Mouse (Mus musculus) intestine, embryonic 16.5 days (tissue): ENCODE measurements around the gene Exoc1. TPM values are rescaled to one million over a fixed set of nuclear protein-coding genes. Genes with fewer than 3 reads are reported as not detected.

ENCODE experiments used
- ATAC-seq: fragments of 200-750 bp; cut with Nextera tagmentation; 2 replicates; pipeline ENCODE4 v1.8.0; 2017; ENCODE audit warnings: moderate TSS enrichment, moderate library complexity
- H3K27ac ChIP-seq: fragments of 300-500 bp; sonication (generic); 2 replicates; pipeline ENCODE4 v1.5.1; 2014; ENCODE audit warnings: mild to moderate bottlenecking, low read length
- H3K27me3 ChIP-seq: fragments of 300-500 bp; sonication (generic); replicated peaks from 2 replicates; pipeline ENCODE4 v1.6.1; 2014; ENCODE audit warnings: low read length, control low read depth, mixed read lengths; ENCODE audit not compliant: control insufficient read depth, insufficient read depth
- H3K36me3 ChIP-seq: fragments of 300-500 bp; sonication (generic); 2 replicates; pipeline ENCODE4 v1.6.1; 2014; ENCODE audit warnings: low read length, control low read depth; ENCODE audit not compliant: control insufficient read depth, insufficient read depth
- H3K4me1 ChIP-seq: fragments of 300-500 bp; sonication (generic); 2 replicates; pipeline ENCODE4 v1.6.1; 2014; ENCODE audit warnings: low read length, control low read depth, mixed read lengths; ENCODE audit not compliant: control insufficient read depth, insufficient read depth
- H3K4me2 ChIP-seq: fragments of 300-500 bp; sonication (generic); 2 replicates; pipeline ENCODE4 v1.6.1; 2014; ENCODE audit warnings: low read depth, low read length, control low read depth
- H3K4me3 ChIP-seq: fragments of 300-500 bp; sonication (generic); 2 replicates; pipeline ENCODE4 v1.5.1; 2014; ENCODE audit warnings: mild to moderate bottlenecking, low read length
- H3K9ac ChIP-seq: fragments of 300-500 bp; sonication (generic); 2 replicates; pipeline ENCODE4 v1.6.1; 2014; ENCODE audit warnings: low read depth, low read length
- H3K9me3 ChIP-seq: fragments of 300-500 bp; sonication (generic); 2 replicates; pipeline ENCODE4 v1.6.1; 2016; ENCODE audit warnings: low read length, control low read depth; ENCODE audit not compliant: control insufficient read depth
- WGBS: fragments of 180-500 bp; shearing (Covaris S2); extraction: QIAGEN DNeasy Blood & Tissue Kit; methylation state at CpG from one replicate; pipeline ENCODE4 v1.1.7; 2014; 5-methylcytosine and 5-hydroxymethylcytosine counted together
- polyA plus RNA-seq: library from polyadenylated mRNA; unstranded; fragments of >200 nt; fragmentation: Nextera tagmentation; extraction: Ambion mirVana; gene quantifications from 2 replicates; pipeline ENCODE4 v1.2.1, GENCODE M21; 2015

Exoc1 gene
- 27.8 and 30.0 TPM in 2 replicates for polyA plus RNA-seq

- Histone ChIP-seq H3K27ac (peak within 1 kb of the TSS; percentile 94), H3K4me3 (peak within 1 kb of the TSS; percentile 96), H3K9me3 (no peaks in the 10 kb centered on the region), H3K36me3 (no peaks in the 10 kb centered on the region), H3K4me2 (peak within 1 kb of the TSS; percentile 79), H3K27me3 (peaks cover 2% of the 10 kb centered on the region; the same call in 1 of the 2 replicates), H3K9ac (peak within 1 kb of the TSS; percentile 82), H3K4me1 (peaks cover 5% of the 10 kb centered on the region; the same call in 1 of the 2 replicates)
- WGBS: under 1% methylated on average over 39 of the region's 39 CpGs
- ATAC-seq: peak; percentile 100
Measured at GRCm38 (mm10) chr5:76529040-76529703, at the start of gene Exoc1. TSS of gene Exoc1 (plus strand) at chr5:76529311.

GRCm38 (mm10) chr5:76483811-76484210 is 45.3 kb upstream of the Exoc1 start, which contains the start of gene Gm7271:
TSS of gene Gm7271 (plus strand) at chr5:76484040.
- no peaks in the 10 kb centered on the region for H3K4me1 ChIP-seq
- H3K36me3 ChIP-seq: no peaks in the 10 kb centered on the region
- no peak within 1 kb of the TSS for H3K9ac ChIP-seq
- H3K4me3 ChIP-seq: no peak within 1 kb of the TSS
- no peaks in the 10 kb centered on the region for H3K9me3 ChIP-seq
- WGBS: 56% methylated on average over 5 of the region's 5 CpGs
- H3K27ac ChIP-seq: no peak within 1 kb of the TSS
- no peaks in the 10 kb centered on the region for H3K27me3 ChIP-seq
- no peak for ATAC-seq
- H3K4me2 ChIP-seq: no peak within 1 kb of the TSS

- WGBS: 79% methylated on average over 13 of the region's 13 CpGs
- no peaks in the 10 kb centered on the region for H3K36me3 ChIP-seq
- no peak overlapping the region for H3K9ac ChIP-seq
- no peak for ATAC-seq
- no peak overlapping the region for H3K4me2 ChIP-seq
- no peaks in the 10 kb centered on the region for H3K27me3 ChIP-seq
- no peaks in the 10 kb centered on the region for H3K4me1 ChIP-seq
- H3K4me3 ChIP-seq: no peak overlapping the region
- no peaks in the 10 kb centered on the region for H3K9me3 ChIP-seq
- no peak overlapping the region for H3K27ac ChIP-seq
Measured at GRCm38 (mm10) chr5:76495126-76495525, 34.0 kb upstream of the Exoc1 start.

- Histone ChIP-seq H3K4me1 (no peaks in the 10 kb centered on the region), H3K27ac (no peak overlapping the region), H3K9ac (no peak overlapping the region), H3K4me2 (no peak overlapping the region), H3K36me3 (no peaks in the 10 kb centered on the region), H3K9me3 (no peaks in the 10 kb centered on the region), H3K27me3 (peaks cover 2% of the 10 kb centered on the region; the same call in 1 of the 2 replicates), H3K4me3 (no peak overlapping the region)
- no peak for ATAC-seq
- WGBS: 84% methylated on average over 1 of the region's 1 CpGs
Measured at GRCm38 (mm10) chr5:76522446-76522845, 6.7 kb upstream of the Exoc1 start.

- H3K9ac ChIP-seq: no peak overlapping the region
- no peaks in the 10 kb centered on the region for H3K9me3 ChIP-seq
- H3K4me2 ChIP-seq: no peak overlapping the region
- WGBS: 70% methylated on average over 5 of the region's 5 CpGs
- H3K36me3 ChIP-seq: no peaks in the 10 kb centered on the region
- no peak overlapping the region for H3K4me3 ChIP-seq
- H3K27me3 ChIP-seq: peaks cover 2% of the 10 kb centered on the region; the same call in 1 of the 2 replicates
- H3K4me1 ChIP-seq: no peaks in the 10 kb centered on the region
- no peak overlapping the region for H3K27ac ChIP-seq
- no peak for ATAC-seq
Measured at GRCm38 (mm10) chr5:76524623-76525022, 4.5 kb upstream of the Exoc1 start.

- no peaks in the 10 kb centered on the region for H3K36me3 ChIP-seq
- 56% methylated on average over 4 of the region's 4 CpGs for WGBS
- ATAC-seq: no peak
Measured at GRCm38 (mm10) chr5:76525066-76525465, 4.0 kb upstream of the Exoc1 start.

GRCm38 (mm10) chr5:76525829-76526228 is 3.3 kb upstream of the Exoc1 start:
- ATAC-seq: no peak
- Histone ChIP-seq H3K36me3 (no peaks in the 10 kb centered on the region), H3K9ac (no peak overlapping the region), H3K27ac (no peak overlapping the region), H3K9me3 (no peaks in the 10 kb centered on the region), H3K4me2 (no peak overlapping the region), H3K4me3 (no peak overlapping the region), H3K4me1 (peaks cover 4% of the 10 kb centered on the region; the same call in 1 of the 2 replicates), H3K27me3 (peaks cover 2% of the 10 kb centered on the region; the same call in 1 of the 2 replicates)
- WGBS: 42% methylated on average over 2 of the region's 2 CpGs

More at GRCm38 (mm10) chr5:76525066-76525465, 4.0 kb upstream of the Exoc1 start:
- Histone ChIP-seq H3K9ac (no peak overlapping the region), H3K4me2 (no peak overlapping the region), H3K27me3 (peaks cover 2% of the 10 kb centered on the region; the same call in 1 of the 2 replicates), H3K4me1 (no peaks in the 10 kb centered on the region), H3K4me3 (no peak overlapping the region), H3K9me3 (no peaks in the 10 kb centered on the region), H3K27ac (no peak overlapping the region)

- peaks cover 5% of the 10 kb centered on the region; the same call in 1 of the 2 replicates for H3K4me1 ChIP-seq
- peak overlapping the region; percentile 94 for H3K27ac ChIP-seq
- ATAC-seq: peak; percentile 23
- no peaks in the 10 kb centered on the region for H3K9me3 ChIP-seq
- H3K36me3 ChIP-seq: no peaks in the 10 kb centered on the region
- WGBS: 6% methylated on average over 9 of the region's 9 CpGs
- H3K4me3 ChIP-seq: peak overlapping the region; percentile 96
- peaks cover 2% of the 10 kb centered on the region; the same call in 1 of the 2 replicates for H3K27me3 ChIP-seq
- H3K4me2 ChIP-seq: peak overlapping the region; percentile 79
- H3K9ac ChIP-seq: peak overlapping the region; percentile 82
Measured at GRCm38 (mm10) chr5:76529704-76530066, 574 bp downstream of the Exoc1 start.

GRCm38 (mm10) chr5:76533186-76533585 is 4.1 kb downstream of the Exoc1 start:
- WGBS: 82% methylated on average over 6 of the region's 6 CpGs
- no peaks in the 10 kb centered on the region for H3K27me3 ChIP-seq
- no peak overlapping the region for H3K4me2 ChIP-seq
- H3K4me1 ChIP-seq: peaks cover 5% of the 10 kb centered on the region; the same call in 1 of the 2 replicates
- H3K9me3 ChIP-seq: no peaks in the 10 kb centered on the region
- no peaks in the 10 kb centered on the region; the same call in 1 of the 2 replicates for H3K36me3 ChIP-seq
- H3K27ac ChIP-seq: no peak overlapping the region
- ATAC-seq: no peak
- H3K4me3 ChIP-seq: no peak overlapping the region
- H3K9ac ChIP-seq: no peak overlapping the region
